Mouse (Mus musculus) kidney, postnatal 4 days (tissue): ENCODE measurements at regions not wholly inside any gene's neighbourhood (a gene's known extent, or its start where the extent isn't known, plus 50 kb on each side); places are given as distances from the start of the nearest gene placed in this dataset.

Experiments
- DNase-seq, 2 experiments: peaks; one replicate each; pipeline ENCODE4 v3.0.0; 2021; ENCODE audit warnings: mixed read lengths in 2 of 2

- no peak for DNase-seq
Measured at GRCm38 (mm10) chr2:6263565-6263964, 50.7 kb upstream of the Echdc3 start.

- no peak for DNase-seq
Measured at GRCm38 (mm10) chr2:6264085-6264783, 51.4 kb upstream of the Echdc3 start.

GRCm38 (mm10) chr2:6265117-6265516 lies 52.3 kb upstream of the Echdc3 start:
- DNase-seq = no peak

GRCm38 (mm10) chr2:6267066-6267465 lies 54.2 kb upstream of the Echdc3 start:
- DNase-seq = no peak

- DNase-seq = peak; percentile 64 to 68
Measured at GRCm38 (mm10) chr2:6267537-6267936, 54.7 kb upstream of the Echdc3 start.

GRCm38 (mm10) chr2:6272514-6272913 lies 50.0 kb upstream of the Usp6nl start:
- no peak for DNase-seq
